Mouse (Mus musculus): Measurements from ENCODE around the gene Zfp2. TPM values are rescaled to one million over a fixed set of nuclear protein-coding genes. Genes with fewer than 3 reads are reported as not detected.

Gene Zfp2
- total RNA-seq, 2 experiments from 2014 or later: not detected

DNA sequence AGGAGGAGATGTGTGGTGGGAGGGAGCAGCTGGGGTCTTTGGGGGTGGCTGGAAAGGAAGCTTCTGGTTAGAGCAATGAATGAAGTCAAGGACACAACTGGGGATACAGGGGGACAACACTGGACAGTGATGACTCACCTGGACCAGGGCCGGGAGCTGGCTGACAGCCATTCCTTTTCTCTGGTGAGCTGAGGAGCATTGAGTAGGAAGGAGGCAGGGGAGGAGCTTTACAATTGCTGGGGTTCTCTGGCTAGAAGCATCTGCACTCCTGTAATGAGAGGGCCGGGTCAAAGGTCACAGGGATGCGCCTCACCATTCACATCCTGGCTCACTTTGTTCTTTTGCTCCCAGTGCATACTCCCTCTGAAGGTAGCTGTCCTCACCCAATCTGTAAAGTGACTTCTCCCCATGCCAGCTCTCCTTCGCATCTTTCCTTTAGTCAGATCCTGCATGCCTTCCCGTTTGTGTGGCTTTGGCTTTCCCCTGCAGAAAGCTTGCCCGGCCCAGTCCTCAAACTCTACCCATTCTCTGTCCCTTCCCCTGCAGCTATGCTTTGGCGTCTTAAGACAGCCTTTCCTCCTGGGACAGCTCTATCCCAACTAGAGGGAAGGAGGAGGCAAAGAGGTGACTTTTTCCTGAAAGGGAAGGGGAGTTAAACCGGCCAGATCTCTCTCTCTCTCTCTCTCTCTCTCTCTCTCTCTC is 29.6 kb downstream of the Zfp2 start:
- ATAC-seq (replicated peaks; ENCODE audit: low FRiP score, poor library complexity, severe bottlenecking): no peak

GRCm38 (mm10) chr11:50883756-50884155 is 32.2 kb downstream of the Zfp2 start:
- no peak for ATAC-seq (replicated peaks; ENCODE audit: low FRiP score, poor library complexity, severe bottlenecking)

DNA sequence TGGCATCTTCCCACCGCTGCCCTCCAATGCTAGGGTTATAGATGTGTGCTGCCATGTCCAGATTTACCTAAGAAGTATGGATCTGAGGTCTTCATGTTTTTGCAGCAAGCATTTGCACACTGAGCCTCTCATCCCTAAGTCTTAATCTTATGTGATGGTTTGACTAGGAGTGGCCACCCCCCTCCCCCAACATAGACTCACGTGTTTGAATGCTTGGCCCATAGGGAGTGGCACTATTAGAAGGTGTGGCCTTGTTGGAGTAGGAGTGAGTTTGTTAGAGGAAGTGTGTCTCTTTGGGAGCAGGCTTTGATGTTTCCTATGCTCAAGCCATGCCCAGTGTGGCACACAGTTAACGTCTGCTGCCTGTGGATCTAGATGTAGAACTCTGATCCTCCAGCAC is 37.3 kb downstream of the Zfp2 start:
- no peak for ATAC-seq (replicated peaks; ENCODE audit: low FRiP score, poor library complexity, severe bottlenecking)

DNA sequence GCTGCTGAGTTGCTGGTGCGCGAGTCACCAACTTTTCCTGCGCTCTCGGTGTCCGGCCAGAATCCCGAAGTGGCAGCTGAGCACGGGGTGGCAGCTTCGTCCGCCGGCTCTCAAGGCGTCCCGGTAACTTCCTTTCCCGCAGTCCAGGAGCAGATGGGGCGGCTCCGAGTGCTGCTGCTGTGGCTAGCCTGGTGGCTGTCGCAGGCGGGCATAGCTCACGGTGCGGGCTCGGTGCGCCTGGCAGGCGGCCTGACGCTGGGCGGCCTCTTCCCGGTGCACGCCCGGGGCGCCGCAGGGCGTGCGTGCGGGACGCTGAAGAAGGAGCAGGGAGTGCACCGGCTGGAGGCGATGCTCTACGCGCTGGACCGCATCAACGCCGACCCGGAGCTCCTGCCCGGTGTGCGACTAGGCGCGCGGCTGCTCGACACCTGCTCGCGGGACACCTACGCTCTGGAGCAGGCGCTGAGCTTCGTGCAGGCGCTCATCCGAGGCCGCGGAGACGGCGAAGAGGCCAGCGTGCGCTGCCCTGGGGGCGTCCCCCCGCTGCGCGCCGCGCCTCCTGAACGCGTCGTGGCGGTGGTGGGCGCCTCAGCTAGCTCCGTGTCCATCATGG is 64.9 kb downstream of the Zfp2 start:
- ATAC-seq (replicated peaks; ENCODE audit: low FRiP score, poor library complexity, severe bottlenecking): no peak

GRCm38 (mm10) chr11:50850177-50850735 is 65.7 kb downstream of the Zfp2 start, which contains the start of gene Grm6:
Gene Grm6 (plus strand): TSS chr11:50850685.
- no peak for ATAC-seq (replicated peaks; ENCODE audit: low FRiP score, poor library complexity, severe bottlenecking)

DNA sequence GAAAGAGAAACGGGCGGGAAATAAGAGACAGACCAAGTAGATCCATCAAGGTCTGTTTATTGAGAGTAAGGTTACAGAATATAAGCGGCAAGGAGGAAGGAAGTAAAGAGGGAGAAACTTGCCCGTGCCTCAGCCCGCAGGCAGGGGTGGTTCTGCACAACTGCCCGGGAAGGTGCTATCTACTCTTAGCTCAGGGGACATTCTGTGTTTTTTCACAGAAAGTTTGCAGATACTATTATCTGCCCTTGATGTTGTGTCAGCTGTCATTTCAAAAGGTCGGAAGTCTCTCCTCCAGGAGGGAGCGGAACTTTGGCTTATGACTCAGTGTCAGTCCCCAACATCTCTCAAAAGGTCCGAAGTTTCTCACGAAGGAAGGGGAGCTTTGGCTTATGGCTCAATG is 66.7 kb downstream of the Zfp2 start:
- ATAC-seq (replicated peaks; ENCODE audit: low FRiP score, poor library complexity, severe bottlenecking): no peak

Other genes starting within 250 kb of the Zfp2 start
- 0.36 TPM in 1 of 2 replicates, not detected in the other for gene Zfp354c, start 88.4 kb downstream of the Zfp2 start, total RNA-seq (2015; ENCODE audit: low replicate concordance)
- 1.4 TPM in 1 of 2 replicates, not detected in the other for gene Zfp354c, start 88.4 kb downstream of the Zfp2 start, total RNA-seq (2017; ENCODE audit: low replicate concordance)
- gene Zfp879, start 74.6 kb downstream of the Zfp2 start, total RNA-seq (2015; ENCODE audit: low replicate concordance): not detected in 2 replicates
- not detected in 2 replicates for gene Zfp879, start 74.6 kb downstream of the Zfp2 start, total RNA-seq (2017; ENCODE audit: low replicate concordance)
- not detected in 2 replicates for gene Grm6, start 65.5 kb downstream of the Zfp2 start, total RNA-seq (2015; ENCODE audit: low replicate concordance)
- not detected in 2 replicates for gene Grm6, start 65.5 kb downstream of the Zfp2 start, total RNA-seq (2017; ENCODE audit: low replicate concordance)
- not detected in 2 replicates for gene Zfp454, start 28.5 kb downstream of the Zfp2 start, total RNA-seq (2015; ENCODE audit: low replicate concordance)
- not detected in 2 replicates for gene Zfp454, start 28.5 kb downstream of the Zfp2 start, total RNA-seq (2017; ENCODE audit: low replicate concordance)
- gene Zfp354b, start 15.5 kb upstream of the Zfp2 start, total RNA-seq (2015; ENCODE audit: low replicate concordance): not detected in 2 replicates
- gene Zfp354b, start 15.5 kb upstream of the Zfp2 start, total RNA-seq (2017; ENCODE audit: low replicate concordance): not detected in 2 replicates
- not detected in 2 replicates for gene 4933414I15Rik, start 27.6 kb upstream of the Zfp2 start, total RNA-seq (2015; ENCODE audit: low replicate concordance)
- not detected in 2 replicates for gene 4933414I15Rik, start 27.6 kb upstream of the Zfp2 start, total RNA-seq (2017; ENCODE audit: low replicate concordance)
- gene Prop1, start 37.6 kb upstream of the Zfp2 start, total RNA-seq (2015; ENCODE audit: low replicate concordance): not detected in 2 replicates
- gene Prop1, start 37.6 kb upstream of the Zfp2 start, total RNA-seq (2017; ENCODE audit: low replicate concordance): not detected in 2 replicates
- not detected in 2 replicates for gene Olfr1378, start 50.4 kb upstream of the Zfp2 start, total RNA-seq (2015; ENCODE audit: low replicate concordance)
- not detected in 2 replicates for gene Olfr1378, start 50.4 kb upstream of the Zfp2 start, total RNA-seq (2017; ENCODE audit: low replicate concordance)
- gene Olfr1377, start 65.8 kb upstream of the Zfp2 start, total RNA-seq (2015; ENCODE audit: low replicate concordance): not detected in 2 replicates
- gene Olfr1377, start 65.8 kb upstream of the Zfp2 start, total RNA-seq (2017; ENCODE audit: low replicate concordance): not detected in 2 replicates
- gene Olfr51, start 87.4 kb upstream of the Zfp2 start, total RNA-seq (2015; ENCODE audit: low replicate concordance): not detected in 2 replicates
- not detected in 2 replicates for gene Olfr51, start 87.4 kb upstream of the Zfp2 start, total RNA-seq (2017; ENCODE audit: low replicate concordance)
- not detected in 2 replicates for gene Olfr54, start 98.1 kb upstream of the Zfp2 start, total RNA-seq (2015; ENCODE audit: low replicate concordance)
- not detected in 2 replicates for gene Olfr54, start 98.1 kb upstream of the Zfp2 start, total RNA-seq (2017; ENCODE audit: low replicate concordance)
- gene Olfr1375, start 131.9 kb upstream of the Zfp2 start, total RNA-seq (2015; ENCODE audit: low replicate concordance): not detected in 2 replicates
- gene Olfr1375, start 131.9 kb upstream of the Zfp2 start, total RNA-seq (2017; ENCODE audit: low replicate concordance): not detected in 2 replicates
- not detected in 2 replicates for gene Zfp354a, start 143.1 kb upstream of the Zfp2 start, total RNA-seq (2015; ENCODE audit: low replicate concordance)
- not detected in 2 replicates for gene Zfp354a, start 143.1 kb upstream of the Zfp2 start, total RNA-seq (2017; ENCODE audit: low replicate concordance)